Mouse (Mus musculus) embryonic facial prominence, embryonic 12.5 days (tissue): Measurements from ENCODE around the gene Taf1d. TPM values are rescaled to one million over a fixed set of nuclear protein-coding genes. Genes with fewer than 3 reads are reported as not detected.

Experiments used
- ATAC-seq: fragments of 200-750 bp; cut with Nextera tagmentation; 2 replicates; pipeline ENCODE4 v1.8.0; 2017; ENCODE audit not compliant: insufficient number of reproducible peaks, insufficient read depth, low FRiP score, low TSS enrichment
- H3K27ac ChIP-seq: fragments of 300-500 bp; sonication (generic); 2 replicates; pipeline ENCODE4 v1.5.1; 2016; ENCODE audit warnings: mild to moderate bottlenecking
- H3K27me3 ChIP-seq: fragments of 300-500 bp; sonication (generic); 2 replicates; pipeline ENCODE4 v1.6.1; 2016; ENCODE audit warnings: mild to moderate bottlenecking, moderate library complexity
- H3K36me3 ChIP-seq: fragments of 300-500 bp; sonication (generic); 2 replicates; pipeline ENCODE4 v1.6.1; 2016; ENCODE audit warnings: mild to moderate bottlenecking
- H3K4me1 ChIP-seq: fragments of 300-500 bp; sonication (generic); 2 replicates; pipeline ENCODE4 v1.6.1; 2016
- H3K4me2 ChIP-seq: fragments of 300-500 bp; sonication (generic); replicated peaks from 2 replicates; pipeline ENCODE4 v1.6.1; 2016; ENCODE audit warnings: mild to moderate bottlenecking, moderate library complexity
- H3K4me3 ChIP-seq: fragments of 300-500 bp; sonication (generic); 2 replicates; pipeline ENCODE4 v1.5.1; 2016; ENCODE audit warnings: mild to moderate bottlenecking
- H3K9ac ChIP-seq: fragments of 300-500 bp; sonication (generic); 2 replicates; pipeline ENCODE4 v1.6.1; 2016; ENCODE audit warnings: mild to moderate bottlenecking, moderate library complexity
- H3K9me3 ChIP-seq: fragments of 300-500 bp; sonication (generic); 2 replicates; pipeline ENCODE4 v1.6.1; 2016; ENCODE audit warnings: mild to moderate bottlenecking, moderate library complexity
- WGBS: fragments of 180-500 bp; shearing (Covaris S2); methylation state at CpG from one replicate; pipeline ENCODE4 v1.1.7; 2016; 5-methylcytosine and 5-hydroxymethylcytosine counted together
- polyA plus RNA-seq: library from polyadenylated mRNA; unstranded; fragments of >200 nt; fragmentation: Nextera tagmentation; extraction: Ambion mirVana; gene quantifications from 2 replicates; pipeline ENCODE4 v1.2.1, GENCODE M21; 2016

Taf1d gene
- 81.6 and 86.2 TPM in 2 replicates for polyA plus RNA-seq

- H3K9me3 ChIP-seq: no peaks in the 10 kb centered on the region
- peaks cover 20% of the 10 kb centered on the region for H3K4me1 ChIP-seq
- 13% methylated on average over 45 of the region's 45 CpGs for WGBS
- peak within 1 kb of the TSS; percentile 95 for H3K9ac ChIP-seq
- no peaks in the 10 kb centered on the region for H3K27me3 ChIP-seq
- ATAC-seq: peak; percentile 87
- H3K4me3 ChIP-seq: peak within 1 kb of the TSS; percentile 80
- H3K27ac ChIP-seq: peak within 1 kb of the TSS; percentile 93
- H3K36me3 ChIP-seq: peaks cover 24% of the 10 kb centered on the region
- peak within 1 kb of the TSS; percentile 79 for H3K4me2 ChIP-seq
Measured at GRCm38 (mm10) chr9:15305503-15306397, at the start of gene Taf1d. Gene Taf1d (plus strand): TSS chr9:15306214.

GRCm38 (mm10) chr9:15256214-15256613 lies 49.8 kb upstream of the Taf1d start:
- H3K4me3 ChIP-seq: no peak overlapping the region
- no peak overlapping the region for H3K9ac ChIP-seq
- H3K9me3 ChIP-seq: no peaks in the 10 kb centered on the region
- H3K27me3 ChIP-seq: no peaks in the 10 kb centered on the region
- WGBS: 80% methylated on average over 3 of the region's 3 CpGs
- no peak overlapping the region for H3K4me2 ChIP-seq
- no peaks in the 10 kb centered on the region for H3K4me1 ChIP-seq
- H3K36me3 ChIP-seq: peaks cover 10% of the 10 kb centered on the region
- no peak overlapping the region for H3K27ac ChIP-seq
- no peak for ATAC-seq

DNA sequence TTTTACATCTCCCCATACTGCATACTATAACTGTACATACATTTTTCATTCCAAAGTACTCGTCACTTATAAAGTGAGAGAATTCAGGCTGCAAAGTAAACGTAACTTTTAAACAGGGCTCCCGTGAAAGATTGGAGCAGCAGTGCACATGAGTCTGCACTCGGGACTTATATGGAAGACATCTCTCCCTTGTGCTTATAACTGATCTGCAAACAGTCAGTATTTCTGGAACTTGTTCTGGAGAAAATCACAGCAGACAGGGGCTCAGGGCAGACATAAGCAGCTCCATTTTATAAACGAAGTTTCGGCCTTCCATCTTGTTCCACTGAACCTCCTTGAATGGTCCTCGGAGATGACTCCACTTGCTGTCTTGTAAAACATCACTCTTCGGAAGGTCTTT lies 44.0 kb upstream of the Taf1d start:
- no peak overlapping the region for H3K4me3 ChIP-seq
- peaks cover 61% of the 10 kb centered on the region for H3K36me3 ChIP-seq
- H3K4me1 ChIP-seq: no peaks in the 10 kb centered on the region
- ATAC-seq: no peak
- H3K9ac ChIP-seq: no peak overlapping the region
- no peak overlapping the region for H3K27ac ChIP-seq
- H3K9me3 ChIP-seq: no peaks in the 10 kb centered on the region
- H3K4me2 ChIP-seq: no peak overlapping the region
- H3K27me3 ChIP-seq: no peaks in the 10 kb centered on the region
- 93% methylated on average over 8 of the region's 8 CpGs for WGBS

- Histone ChIP-seq H3K9ac (no peak overlapping the region), H3K27ac (no peak overlapping the region), H3K4me2 (no peak overlapping the region), H3K4me3 (no peak overlapping the region), H3K27me3 (no peaks in the 10 kb centered on the region), H3K4me1 (no peaks in the 10 kb centered on the region), H3K9me3 (no peaks in the 10 kb centered on the region), H3K36me3 (peaks cover 73% of the 10 kb centered on the region)
- WGBS: 96% methylated on average over 10 of the region's 10 CpGs
- no peak for ATAC-seq
Measured at GRCm38 (mm10) chr9:15263487-15263886, 42.5 kb upstream of the Taf1d start.

DNA sequence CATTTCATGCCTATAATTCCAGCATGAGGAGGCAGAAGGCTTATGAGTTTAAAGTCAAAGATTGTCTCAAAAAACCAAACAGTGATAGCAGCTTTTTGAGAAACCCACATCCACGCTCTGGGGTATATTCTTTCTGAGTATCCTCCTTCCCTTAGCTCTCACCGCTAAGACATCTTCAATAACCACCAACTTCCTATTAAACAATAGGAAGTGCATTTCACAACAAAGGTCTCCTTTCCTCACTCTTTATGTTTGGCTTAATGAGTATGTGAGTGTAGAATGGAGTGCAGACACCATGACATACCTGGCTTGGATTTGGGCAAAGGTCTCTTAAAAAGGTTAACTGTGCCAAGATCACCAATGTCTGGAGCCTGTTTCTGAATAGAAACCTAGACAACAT lies 32.0 kb upstream of the Taf1d start:
- Histone ChIP-seq H3K36me3 (peaks cover 67% of the 10 kb centered on the region), H3K27ac (no peak overlapping the region), H3K9ac (no peak overlapping the region), H3K27me3 (no peaks in the 10 kb centered on the region), H3K4me1 (peaks cover 10% of the 10 kb centered on the region), H3K4me3 (no peak overlapping the region), H3K4me2 (no peak overlapping the region), H3K9me3 (no peaks in the 10 kb centered on the region)
- WGBS: 95% methylated on average over 2 of the region's 2 CpGs
- no peak for ATAC-seq

GRCm38 (mm10) chr9:15276855-15277254 lies 29.2 kb upstream of the Taf1d start:
- Histone ChIP-seq H3K36me3 (peaks cover 40% of the 10 kb centered on the region), H3K4me2 (no peak overlapping the region), H3K9ac (no peak overlapping the region), H3K27me3 (no peaks in the 10 kb centered on the region), H3K4me3 (no peak overlapping the region), H3K4me1 (peaks cover 18% of the 10 kb centered on the region), H3K9me3 (no peaks in the 10 kb centered on the region), H3K27ac (no peak overlapping the region)
- no peak for ATAC-seq
- 90% methylated on average over 4 of the region's 4 CpGs for WGBS

GRCm38 (mm10) chr9:15278343-15278742 lies 27.7 kb upstream of the Taf1d start:
- no peak overlapping the region for H3K4me3 ChIP-seq
- H3K27me3 ChIP-seq: no peaks in the 10 kb centered on the region
- H3K9ac ChIP-seq: no peak overlapping the region
- H3K36me3 ChIP-seq: peaks cover 25% of the 10 kb centered on the region
- no peak overlapping the region for H3K4me2 ChIP-seq
- no peak for ATAC-seq
- WGBS: 88% methylated on average over 3 of the region's 3 CpGs
- no peaks in the 10 kb centered on the region for H3K9me3 ChIP-seq
- peaks cover 18% of the 10 kb centered on the region for H3K4me1 ChIP-seq
- H3K27ac ChIP-seq: no peak overlapping the region

- no peak; the same call in 1 of the 2 replicates for ATAC-seq
- H3K36me3 ChIP-seq: peaks cover 16% of the 10 kb centered on the region
- no peaks in the 10 kb centered on the region for H3K27me3 ChIP-seq
- H3K4me3 ChIP-seq: peak overlapping the region; percentile 99
- no peaks in the 10 kb centered on the region for H3K9me3 ChIP-seq
- peak overlapping the region; percentile 68 for H3K4me2 ChIP-seq
- H3K9ac ChIP-seq: peak overlapping the region; percentile 97
- 8% methylated on average over 19 of the region's 19 CpGs for WGBS
- peak overlapping the region; percentile 89 for H3K27ac ChIP-seq
- peaks cover 18% of the 10 kb centered on the region for H3K4me1 ChIP-seq
Measured at GRCm38 (mm10) chr9:15279139-15279648, 26.8 kb upstream of the Taf1d start.

GRCm38 (mm10) chr9:15279649-15280490 lies 26.1 kb upstream of the Taf1d start, which contains the start of gene Med17:
Gene Med17 (minus strand): TSS chr9:15279931.
- peak within 1 kb of the TSS; percentile 68 for H3K4me2 ChIP-seq
- peak within 1 kb of the TSS; percentile 99 for H3K4me3 ChIP-seq
- H3K9ac ChIP-seq: peak within 1 kb of the TSS; percentile 97
- ATAC-seq: peak; percentile 96
- no peaks in the 10 kb centered on the region for H3K9me3 ChIP-seq
- peaks cover 10% of the 10 kb centered on the region for H3K36me3 ChIP-seq
- WGBS: 1% methylated on average over 57 of the region's 57 CpGs
- peaks cover 18% of the 10 kb centered on the region for H3K4me1 ChIP-seq
- H3K27me3 ChIP-seq: no peaks in the 10 kb centered on the region
- H3K27ac ChIP-seq: peak within 1 kb of the TSS; percentile 89

DNA sequence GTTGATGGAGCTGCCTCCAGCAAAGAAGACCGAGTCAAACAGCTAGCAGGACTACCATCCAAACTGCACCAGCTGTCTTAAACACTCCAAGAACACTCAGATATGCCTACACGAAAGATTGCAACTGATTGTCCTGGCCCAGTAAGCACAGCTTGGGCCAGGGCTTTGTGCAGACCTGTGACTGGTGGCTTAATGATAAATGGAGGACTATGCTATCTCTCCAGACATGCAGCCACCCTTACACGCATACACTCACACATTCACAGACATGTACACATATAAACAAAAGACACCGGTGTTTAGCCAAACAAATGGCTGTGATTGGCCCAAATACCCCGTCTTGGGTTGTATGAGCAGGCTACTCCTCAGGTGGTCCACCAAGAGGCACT lies 25.5 kb upstream of the Taf1d start:
- peak overlapping the region; percentile 68 for H3K4me2 ChIP-seq
- peak overlapping the region; percentile 97 for H3K9ac ChIP-seq
- H3K36me3 ChIP-seq: peaks cover 4% of the 10 kb centered on the region
- H3K4me1 ChIP-seq: peaks cover 18% of the 10 kb centered on the region
- H3K9me3 ChIP-seq: no peaks in the 10 kb centered on the region
- peak overlapping the region; percentile 99 for H3K4me3 ChIP-seq
- WGBS: 51% methylated on average over 5 of the region's 5 CpGs
- H3K27me3 ChIP-seq: no peaks in the 10 kb centered on the region
- H3K27ac ChIP-seq: no peak overlapping the region
- ATAC-seq: no peak

- ATAC-seq: no peak
- peaks cover 5% of the 10 kb centered on the region for H3K4me1 ChIP-seq
- 0 out of 2 replicates have a peak, but pooled peaks cover 4% of the 10 kb centered on the region for H3K36me3 ChIP-seq
- no peak overlapping the region for H3K4me2 ChIP-seq
- H3K9ac ChIP-seq: no peak overlapping the region
- H3K27ac ChIP-seq: no peak overlapping the region
- no peaks in the 10 kb centered on the region for H3K9me3 ChIP-seq
- no peak overlapping the region for H3K4me3 ChIP-seq
- no peaks in the 10 kb centered on the region for H3K27me3 ChIP-seq
- WGBS: 63% methylated on average over 3 of the region's 3 CpGs
Measured at GRCm38 (mm10) chr9:15285443-15285842, 20.6 kb upstream of the Taf1d start.
